Comparison of ENCODE assay signal across 15 mouse cellular contexts in genomic region chr8:114776696-114777095, GRCm38 (mm10).
"Had no signal": no experiment of that assay in that cellular context is flagged by ENCODE, and none has a peak within 500 bp of the region (broad histone marks: within the 10 kb centered on the region; RNA-seq: fewer than 3 reads in every experiment).

No protein-coding gene starts in this region.

- H3K4me2 ChIP-seq: lung, embryonic 14.5 days; midbrain, embryonic 12.5 days; neural tube, embryonic 12.5 days; stomach, embryonic 15.5 days had no signal

- H3K27me3 ChIP-seq: neural tube, embryonic 12.5 days; stomach, embryonic 15.5 days had no signal

- H3K4me3 ChIP-seq: midbrain, embryonic 10.5 days; midbrain, embryonic 12.5 days; neural tube, embryonic 12.5 days; stomach, embryonic 15.5 days had no signal

- H3K27ac ChIP-seq: midbrain, embryonic 12.5 days; neural tube, embryonic 12.5 days; stomach, embryonic 15.5 days; stomach, postnatal 0 days had no signal

- H3K9ac ChIP-seq: lung, embryonic 14.5 days; midbrain, embryonic 12.5 days; neural tube, embryonic 12.5 days; stomach, embryonic 15.5 days had no signal

- H3K36me3 ChIP-seq: midbrain, embryonic 10.5 days; midbrain, embryonic 12.5 days; neural tube, embryonic 12.5 days; stomach, embryonic 15.5 days had no signal

- DNase-seq: lung, adult 18-20 months; lung, postnatal 10 days; lung, postnatal 4 days; midbrain, embryonic 14.5 days; right cerebral cortex, postnatal 14 days; thymus, adult 2 months; thymus, postnatal 25 days; thymus, postnatal 4 days had no signal

- H3K9me3 ChIP-seq: midbrain, embryonic 10.5 days; midbrain, embryonic 12.5 days; neural tube, embryonic 12.5 days; stomach, embryonic 15.5 days had no signal

- ATAC-seq: midbrain, embryonic 16.5 days had no signal
